Mouse (Mus musculus) lung, embryonic 15.5 days (tissue): ENCODE measurements around the gene Zfp113. TPM values are rescaled to one million over a fixed set of nuclear protein-coding genes. Genes with fewer than 3 reads are reported as not detected.
A peak's percentile ranks its signal among the peaks of the same experiment; 100 is the strongest.

Source experiments
- ATAC-seq: fragments of 200-750 bp; cut with Nextera tagmentation; 2 replicates; pipeline ENCODE4 v1.8.0; 2017; ENCODE audit warnings: moderate number of reproducible peaks, borderline replicate concordance; ENCODE audit not compliant: low FRiP score, low TSS enrichment; ENCODE audit errors: extremely low read depth
- H3K27ac ChIP-seq: fragments of 300-500 bp; sonication (generic); 2 replicates; pipeline ENCODE4 v1.5.1; 2015; ENCODE audit warnings: moderate library complexity, mild to moderate bottlenecking, inconsistent platforms
- H3K27me3 ChIP-seq: fragments of 300-500 bp; sonication (generic); 2 replicates; pipeline ENCODE4 v1.6.1; 2015; ENCODE audit warnings: inconsistent platforms
- H3K36me3 ChIP-seq: fragments of 300-500 bp; sonication (generic); 2 replicates; pipeline ENCODE4 v1.6.1; 2015; ENCODE audit warnings: inconsistent platforms
- H3K4me1 ChIP-seq: fragments of 300-500 bp; sonication (generic); 2 replicates; pipeline ENCODE4 v1.6.1; 2015; ENCODE audit warnings: inconsistent platforms
- H3K4me2 ChIP-seq: fragments of 300-500 bp; sonication (generic); 2 replicates; pipeline ENCODE4 v1.6.1; 2015; ENCODE audit warnings: inconsistent platforms, mild to moderate bottlenecking, moderate library complexity
- H3K4me3 ChIP-seq: fragments of 300-500 bp; sonication (generic); 2 replicates; pipeline ENCODE4 v1.5.1; 2015; ENCODE audit warnings: mild to moderate bottlenecking, inconsistent platforms
- H3K9ac ChIP-seq: fragments of 300-500 bp; sonication (generic); 2 replicates; pipeline ENCODE4 v1.6.1; 2015; ENCODE audit warnings: inconsistent platforms
- H3K9me3 ChIP-seq: fragments of 300-500 bp; sonication (generic); 2 replicates; pipeline ENCODE4 v1.6.1; 2016; ENCODE audit warnings: inconsistent platforms
- WGBS: fragments of 180-500 bp; shearing (Covaris S2); methylation state at CpG from one replicate; pipeline ENCODE4 v1.1.7; 2015; 5-methylcytosine and 5-hydroxymethylcytosine counted together
- polyA plus RNA-seq: library from polyadenylated mRNA; unstranded; fragments of >200 nt; fragmentation: Nextera tagmentation; extraction: Ambion mirVana; gene quantifications from 2 replicates; pipeline ENCODE4 v1.2.1, GENCODE M21; 2015

Gene Zfp113
- 20.8 and 21.3 TPM in 2 replicates for polyA plus RNA-seq

DNA sequence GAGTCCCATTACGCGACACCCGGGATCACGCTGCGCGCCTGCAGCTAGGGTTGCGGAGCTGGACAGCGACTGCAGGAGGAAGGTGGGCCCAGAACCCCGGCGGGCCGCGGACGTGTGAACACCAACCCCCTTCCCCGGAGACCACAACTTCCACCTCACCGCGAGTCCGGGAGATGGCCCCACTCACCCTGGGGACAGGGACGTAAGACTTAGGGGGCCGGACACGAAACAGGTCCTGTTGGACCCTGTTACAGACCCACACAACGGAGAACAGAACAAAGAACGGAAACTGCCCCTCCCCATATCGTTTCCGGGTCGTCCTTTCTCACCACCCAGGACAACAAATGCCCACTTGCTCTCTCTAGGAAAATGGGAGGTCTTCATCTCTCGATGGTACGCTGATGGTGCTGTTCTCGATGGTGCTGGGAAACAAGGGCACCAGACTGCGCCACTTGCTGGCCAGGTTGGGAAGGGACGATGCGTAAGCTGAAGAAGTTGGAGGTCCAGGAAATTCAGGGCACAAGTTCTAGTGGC is at the start of gene Zfp113:
Zfp113 (minus strand) TSS at position 302 of the 534 bp plus-strand sequence.
- H3K4me1 ChIP-seq: peaks cover 13% of the 10 kb centered on the region
- H3K9ac ChIP-seq: peak within 1 kb of the TSS; percentile 82
- H3K4me3 ChIP-seq: peak within 1 kb of the TSS; percentile 66
- H3K27ac ChIP-seq: peak within 1 kb of the TSS; percentile 87
- H3K36me3 ChIP-seq: peaks cover 23% of the 10 kb centered on the region
- H3K27me3 ChIP-seq: no peaks in the 10 kb centered on the region
- H3K4me2 ChIP-seq: peak within 1 kb of the TSS; percentile 66
- H3K9me3 ChIP-seq: no peaks in the 10 kb centered on the region
- ATAC-seq: peak; percentile 94
- under 1% methylated on average over 31 of the region's 31 CpGs for WGBS

GRCm38 (mm10) chr5:138202086-138202485 is 46.5 kb upstream of the Zfp113 start:
- WGBS: 84% methylated on average over 3 of the region's 3 CpGs
- H3K4me1 ChIP-seq: no peaks in the 10 kb centered on the region
- H3K36me3 ChIP-seq: no peaks in the 10 kb centered on the region
- no peak overlapping the region for H3K4me2 ChIP-seq
- ATAC-seq: no peak
- no peak overlapping the region for H3K4me3 ChIP-seq
- H3K9me3 ChIP-seq: no peaks in the 10 kb centered on the region
- H3K27me3 ChIP-seq: no peaks in the 10 kb centered on the region
- no peak overlapping the region for H3K9ac ChIP-seq
- no peak overlapping the region for H3K27ac ChIP-seq

DNA sequence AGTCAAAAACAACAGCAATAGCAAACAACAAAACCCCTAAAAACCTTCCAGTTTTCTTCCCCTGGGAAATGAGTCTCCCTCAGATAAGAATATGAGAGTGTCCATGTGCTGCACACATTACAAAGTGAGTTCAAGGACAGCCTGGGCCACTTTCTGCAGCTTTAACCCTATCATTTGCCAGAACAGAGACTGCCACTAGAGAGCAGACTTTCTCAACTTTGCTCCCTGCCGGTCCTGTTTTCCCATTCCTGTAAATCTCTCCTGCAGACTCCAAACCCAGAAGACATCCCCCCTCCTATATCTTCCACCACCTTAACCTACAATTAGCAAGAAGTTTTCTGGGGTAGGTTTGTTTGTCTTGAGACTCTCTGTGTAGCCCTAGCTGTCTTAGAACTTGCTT is 44.0 kb upstream of the Zfp113 start:
- no peak overlapping the region for H3K27ac ChIP-seq
- H3K9ac ChIP-seq: no peak overlapping the region
- H3K9me3 ChIP-seq: no peaks in the 10 kb centered on the region
- no peaks in the 10 kb centered on the region for H3K27me3 ChIP-seq
- H3K4me1 ChIP-seq: no peaks in the 10 kb centered on the region
- no peak overlapping the region for H3K4me3 ChIP-seq
- 23% methylated on average over 1 of the region's 1 CpGs for WGBS
- H3K4me2 ChIP-seq: no peak overlapping the region
- ATAC-seq: no peak
- H3K36me3 ChIP-seq: no peaks in the 10 kb centered on the region

DNA sequence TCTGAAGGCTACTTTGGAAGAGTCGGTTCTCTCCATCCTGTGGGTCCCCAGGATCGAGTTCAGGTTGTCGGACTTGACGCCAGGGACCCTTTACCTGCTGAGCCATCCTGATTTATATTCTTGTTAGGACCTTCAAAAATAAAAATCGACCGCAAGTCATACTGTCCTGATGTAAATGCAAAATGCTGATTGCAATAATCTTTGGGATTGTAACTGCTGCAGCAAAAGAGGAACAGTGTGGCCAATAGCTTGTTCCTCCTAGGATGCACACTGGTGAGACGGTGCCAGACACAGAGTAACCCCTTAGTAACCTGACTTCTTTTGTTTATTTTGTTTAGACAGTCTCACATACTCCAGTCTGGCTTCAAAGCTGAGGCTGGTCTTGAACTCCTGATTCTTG is 39.9 kb upstream of the Zfp113 start:
- Histone ChIP-seq H3K27ac (no peak overlapping the region), H3K9me3 (no peaks in the 10 kb centered on the region), H3K27me3 (no peaks in the 10 kb centered on the region), H3K36me3 (peaks cover 7% of the 10 kb centered on the region; the same call in 1 of the 2 replicates), H3K4me1 (peaks cover 3% of the 10 kb centered on the region; the same call in 1 of the 2 replicates), H3K4me3 (peak overlapping the region; percentile 72), H3K9ac (peak overlapping the region; percentile 79), H3K4me2 (peak overlapping the region; percentile 93)
- WGBS: 68% methylated on average over 7 of the region's 7 CpGs
- ATAC-seq: no peak

DNA sequence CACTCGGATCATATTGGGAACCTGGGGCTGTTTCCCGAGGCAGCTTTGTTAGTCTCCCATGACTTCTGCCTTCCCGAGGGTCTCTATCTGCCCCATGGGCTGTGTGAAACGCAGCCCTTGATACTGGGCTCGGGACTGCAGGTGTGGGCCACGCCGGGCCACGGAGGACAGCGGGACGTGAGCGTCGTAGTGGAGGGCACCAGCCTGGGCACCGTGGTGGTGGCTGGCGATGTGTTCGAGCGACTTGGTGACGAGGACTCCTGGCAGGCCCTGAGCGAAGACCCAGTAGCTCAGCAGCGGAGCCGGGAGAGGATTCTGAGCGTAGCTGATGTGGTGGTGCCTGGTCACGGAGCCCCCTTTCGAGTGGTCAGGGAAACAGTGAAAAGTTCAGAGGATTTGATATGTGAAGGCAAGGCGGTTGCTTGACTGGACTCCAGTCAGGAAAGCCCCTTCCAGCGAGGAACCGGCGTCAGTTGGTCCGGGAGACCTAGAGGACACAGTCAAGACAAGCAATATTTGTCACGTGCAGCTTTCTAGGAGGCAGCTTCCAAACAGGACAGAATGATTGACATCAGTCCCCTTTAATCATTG is 39.3 kb upstream of the Zfp113 start:
- peak; percentile 63 for ATAC-seq
- peaks cover 7% of the 10 kb centered on the region; the same call in 1 of the 2 replicates for H3K36me3 ChIP-seq
- WGBS: under 1% methylated on average over 29 of the region's 29 CpGs
- H3K9ac ChIP-seq: peak overlapping the region; percentile 79
- peak overlapping the region; percentile 93 for H3K4me2 ChIP-seq
- H3K9me3 ChIP-seq: no peaks in the 10 kb centered on the region
- no peaks in the 10 kb centered on the region for H3K27me3 ChIP-seq
- H3K4me3 ChIP-seq: peak overlapping the region; percentile 72
- peak overlapping the region; percentile 82 for H3K27ac ChIP-seq
- peaks cover 3% of the 10 kb centered on the region; the same call in 1 of the 2 replicates for H3K4me1 ChIP-seq

DNA sequence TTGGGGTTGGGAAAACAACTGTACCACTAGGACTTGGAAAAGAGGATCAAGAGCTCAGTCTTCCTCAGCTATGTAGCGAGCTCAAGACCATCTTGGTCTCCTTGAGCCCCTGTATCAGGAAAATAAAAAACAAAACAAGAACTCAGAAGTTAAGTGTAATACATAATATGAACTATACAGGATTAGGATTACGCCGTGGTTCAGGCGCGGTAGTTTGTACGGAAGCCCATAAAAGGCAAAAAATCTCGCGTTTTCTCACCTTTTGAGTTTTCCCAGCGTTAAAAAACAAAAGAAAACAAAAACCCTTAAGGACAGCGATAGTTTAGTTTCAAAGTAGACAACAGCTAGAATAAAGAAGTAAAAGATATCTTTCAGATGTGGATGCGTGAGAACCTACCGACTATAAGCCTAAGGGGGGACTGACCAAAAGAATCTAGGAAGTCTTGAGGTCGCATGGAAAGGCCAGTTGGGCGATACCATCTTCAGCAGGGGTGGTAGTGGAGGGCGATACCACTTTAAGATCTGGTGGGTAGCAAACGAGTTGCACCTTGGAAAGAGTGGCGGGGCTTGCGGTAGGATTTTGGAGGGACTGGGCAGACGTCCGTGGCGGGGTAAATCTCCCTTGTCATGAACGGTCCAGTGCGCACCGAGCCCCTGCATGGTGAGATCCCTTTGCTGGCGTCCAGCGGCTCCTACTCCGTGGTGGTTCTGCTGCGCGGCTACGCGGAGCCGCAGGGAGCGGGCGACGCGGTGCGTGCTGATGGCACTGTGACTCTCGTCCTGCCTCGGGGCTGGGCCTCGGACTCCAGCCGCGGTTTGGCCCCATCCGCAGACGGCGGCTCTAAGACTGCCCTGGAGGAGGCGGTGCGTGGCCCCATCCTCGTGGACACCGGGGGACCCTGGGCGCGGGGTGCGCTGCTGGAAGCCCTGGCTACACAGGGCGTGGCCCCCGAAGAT is 38.5 kb upstream of the Zfp113 start, which contains the start of gene Mblac1:
Mblac1 (plus strand) TSS at position 544 of the 957 bp plus-strand sequence.
- peaks cover 3% of the 10 kb centered on the region; the same call in 1 of the 2 replicates for H3K4me1 ChIP-seq
- peak within 1 kb of the TSS; percentile 72 for H3K4me3 ChIP-seq
- peaks cover 7% of the 10 kb centered on the region; the same call in 1 of the 2 replicates for H3K36me3 ChIP-seq
- peak within 1 kb of the TSS; percentile 79 for H3K9ac ChIP-seq
- no peaks in the 10 kb centered on the region for H3K27me3 ChIP-seq
- H3K27ac ChIP-seq: peak within 1 kb of the TSS; percentile 82
- WGBS: 7% methylated on average over 54 of the region's 54 CpGs
- no peaks in the 10 kb centered on the region for H3K9me3 ChIP-seq
- ATAC-seq: peak; percentile 78
- peak within 1 kb of the TSS; percentile 93 for H3K4me2 ChIP-seq

DNA sequence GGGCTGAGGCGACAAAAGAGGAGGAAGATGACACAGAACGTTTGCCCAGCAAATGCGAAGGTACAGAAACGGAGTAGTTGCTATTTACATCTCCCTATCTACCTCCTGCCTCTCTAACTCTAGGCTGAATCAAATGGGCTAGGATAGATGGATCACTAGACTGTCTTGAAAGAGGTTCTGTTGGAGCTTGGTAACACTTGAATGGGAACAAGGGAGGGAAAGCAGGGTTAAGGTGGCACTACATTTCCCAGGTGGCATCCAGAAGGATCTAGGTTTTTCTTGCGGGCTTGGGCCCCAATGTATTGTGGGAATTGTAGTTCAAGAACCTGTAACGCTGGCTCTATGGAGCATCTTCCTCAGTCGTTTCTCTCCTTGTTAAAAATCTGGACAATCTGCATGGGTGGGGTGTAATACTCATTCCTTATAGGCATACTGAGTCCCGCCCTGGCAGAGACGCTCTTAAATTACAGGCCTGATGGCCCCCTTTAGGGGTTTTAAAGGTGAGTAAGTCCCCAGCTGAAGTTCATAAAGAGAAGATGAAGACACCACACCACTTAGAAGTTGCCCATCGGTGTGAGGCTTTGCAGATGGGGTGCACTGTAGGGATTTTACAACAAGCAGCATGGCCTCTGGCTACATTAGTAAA is 32.2 kb upstream of the Zfp113 start:
- peak; percentile 82; the same call in 1 of the 2 replicates for ATAC-seq
- Histone ChIP-seq H3K27me3 (no peaks in the 10 kb centered on the region), H3K9ac (peak overlapping the region; percentile 66), H3K4me2 (peak overlapping the region; percentile 62), H3K4me3 (peak overlapping the region; percentile 67), H3K27ac (peak overlapping the region; percentile 38), H3K9me3 (no peaks in the 10 kb centered on the region), H3K36me3 (peaks cover 14% of the 10 kb centered on the region; the same call in 1 of the 2 replicates), H3K4me1 (peaks cover 17% of the 10 kb centered on the region)
- WGBS: 0% methylated on average over 10 of the region's 10 CpGs

- H3K4me1 ChIP-seq: peaks cover 17% of the 10 kb centered on the region
- H3K9ac ChIP-seq: peak within 1 kb of the TSS; percentile 74
- peaks cover 19% of the 10 kb centered on the region; the same call in 1 of the 2 replicates for H3K36me3 ChIP-seq
- WGBS: under 1% methylated on average over 31 of the region's 31 CpGs
- no peaks in the 10 kb centered on the region for H3K27me3 ChIP-seq
- H3K4me3 ChIP-seq: peak within 1 kb of the TSS; percentile 67
- peak; percentile 81 for ATAC-seq
- no peaks in the 10 kb centered on the region for H3K9me3 ChIP-seq
- peak within 1 kb of the TSS; percentile 38 for H3K27ac ChIP-seq
- H3K4me2 ChIP-seq: peak within 1 kb of the TSS; percentile 62
Observed at GRCm38 (mm10) chr5:138186950-138187638, 31.6 kb upstream of the Zfp113 start, which contains the start of the genes Taf6 and Cnpy4. Gene Taf6 (minus strand): TSS chr5:138187451. Gene Cnpy4 (plus strand): TSS chr5:138187485.

DNA sequence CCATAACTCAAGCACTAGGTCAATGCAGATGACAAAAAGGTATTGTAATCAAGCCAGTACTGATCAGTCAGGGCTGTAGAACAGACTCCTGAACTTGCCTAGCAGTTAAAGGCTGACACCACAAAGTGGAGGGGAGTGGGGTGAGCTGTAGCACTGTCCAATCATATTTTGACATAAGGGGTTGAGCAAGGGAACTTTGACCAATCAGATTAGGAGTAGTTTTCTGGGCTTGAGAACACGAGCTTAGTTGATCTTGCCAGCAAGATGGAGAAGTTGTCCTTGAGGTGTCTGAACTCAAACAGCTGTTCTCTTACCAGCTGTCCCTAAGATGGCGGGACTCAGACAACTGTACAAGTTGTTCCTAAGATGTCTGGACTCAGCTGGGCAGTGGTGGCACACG is 17.7 kb upstream of the Zfp113 start:
- Histone ChIP-seq H3K9ac (no peak overlapping the region), H3K9me3 (no peaks in the 10 kb centered on the region), H3K27me3 (no peaks in the 10 kb centered on the region), H3K4me2 (peak overlapping the region; percentile 61; the same call in 1 of the 2 replicates), H3K36me3 (peaks cover 59% of the 10 kb centered on the region), H3K4me3 (peak overlapping the region; percentile 82; the same call in 1 of the 2 replicates), H3K4me1 (peaks cover 23% of the 10 kb centered on the region), H3K27ac (0 out of 2 replicates have a peak overlapping the region, but pooled peaks have one; percentile 97)
- ATAC-seq: no peak
- 64% methylated on average over 3 of the region's 3 CpGs for WGBS

DNA sequence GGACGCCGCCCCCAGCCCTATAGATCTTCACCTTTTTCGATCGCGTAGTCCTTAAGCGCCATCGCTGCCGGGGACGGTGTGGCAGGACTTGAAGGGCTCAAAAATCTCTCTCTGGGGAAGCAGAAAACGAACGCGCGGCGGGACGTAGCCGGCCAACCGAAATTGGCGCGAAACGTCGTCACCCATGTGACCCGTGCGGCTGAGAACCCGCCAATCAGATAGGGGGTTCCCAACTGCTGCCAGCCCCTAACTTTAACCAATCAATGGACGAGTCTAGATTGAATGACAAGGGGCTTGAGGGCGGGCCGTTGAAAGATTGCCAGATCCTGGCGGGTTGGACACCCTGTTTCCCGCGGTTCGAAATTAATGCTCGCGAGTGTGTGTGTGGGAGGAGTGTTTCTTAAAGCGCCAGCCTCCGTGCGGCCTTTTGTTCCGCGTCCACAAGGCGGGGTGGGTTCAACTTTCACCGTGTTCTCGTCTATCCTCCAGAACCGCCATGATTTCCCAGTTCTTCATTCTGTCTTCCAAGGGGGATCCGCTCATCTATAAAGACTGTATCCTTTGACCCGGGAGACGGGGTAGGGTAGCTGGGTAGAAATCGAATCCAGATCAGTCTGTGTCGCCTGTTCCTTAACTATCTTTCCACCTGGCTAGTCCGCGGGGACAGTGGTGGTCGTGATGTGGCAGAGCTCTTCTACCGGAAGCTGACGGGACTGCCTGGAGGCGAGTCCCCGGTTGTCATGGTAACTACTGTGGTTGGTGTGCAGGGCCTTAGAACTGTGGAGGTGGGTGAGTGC is 16.3 kb upstream of the Zfp113 start, which contains the start of the genes Ap4m1 and Mcm7:
Ap4m1 (plus strand) TSS at position 308 of the 797 bp plus-strand sequence.
Mcm7 (minus strand) TSS at position 728 of the 797 bp plus-strand sequence.
- H3K4me2 ChIP-seq: peak within 1 kb of the TSS; percentile 80
- no peaks in the 10 kb centered on the region for H3K27me3 ChIP-seq
- peaks cover 59% of the 10 kb centered on the region for H3K36me3 ChIP-seq
- H3K4me1 ChIP-seq: peaks cover 23% of the 10 kb centered on the region
- peak within 1 kb of the TSS; percentile 82 for H3K4me3 ChIP-seq
- H3K9ac ChIP-seq: peak within 1 kb of the TSS; percentile 88
- under 1% methylated on average over 54 of the region's 54 CpGs for WGBS
- H3K27ac ChIP-seq: peak within 1 kb of the TSS; percentile 97
- peak; percentile 94 for ATAC-seq
- no peaks in the 10 kb centered on the region for H3K9me3 ChIP-seq
